Mouse (Mus musculus): ENCODE data around the gene Gm17324. TPM values are rescaled to one million over a fixed set of nuclear protein-coding genes. Genes with fewer than 3 reads are reported as not detected.
"Not testable (repeated sequence)": the region's sequence is repeated elsewhere in the genome, so short reads cannot be mapped to it uniquely, and the experiment has no call there.

The Gm17324 gene
- polyA plus RNA-seq, 1 experiment from 2014 or later = 0.43 TPM

- not testable (repeated sequence) for H3K9me3 ChIP-seq (replicated peaks); ATAC-seq (replicated peaks; ENCODE audit: insufficient number of reproducible peaks, insufficient read depth, low FRiP score, low read depth); H3K27me3 ChIP-seq
- H3K36me3 ChIP-seq = peaks cover 34% of the 10 kb centered on the region
- H3K9ac ChIP-seq = peak overlapping the region; percentile 99
- peak overlapping the region; percentile 67 for H3K4me2 ChIP-seq
- H3K27ac ChIP-seq = peak overlapping the region; percentile 99
- H3K4me3 ChIP-seq = peak overlapping the region; percentile 90
- H3K4me1 ChIP-seq (replicated peaks) = peaks cover 20% of the 10 kb centered on the region
- WGBS = under 1% methylated on average over 13 of the region's 13 CpGs
Measured at GRCm38 (mm10) chr9:78480227-78480626, 31.6 kb upstream of the Gm17324 start.

DNA sequence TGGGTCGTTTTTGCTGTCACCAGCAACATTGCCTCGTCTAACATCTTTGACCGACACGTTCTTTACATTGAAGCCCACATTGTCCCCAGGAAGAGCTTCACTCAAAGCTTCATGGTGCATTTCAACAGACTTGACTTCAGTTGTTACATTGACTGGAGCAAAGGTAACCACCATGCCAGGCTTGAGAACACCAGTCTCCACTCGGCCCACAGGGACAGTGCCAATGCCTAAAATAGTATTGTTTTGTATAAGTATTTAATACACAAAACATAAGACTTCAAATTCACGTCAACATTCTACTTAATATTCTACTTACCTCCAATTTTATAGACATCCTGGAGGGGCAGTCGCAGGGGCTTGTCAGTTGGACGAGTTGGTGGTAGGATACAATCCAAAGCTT lies 30.7 kb upstream of the Gm17324 start:
- Histone ChIP-seq H3K4me2 (peak overlapping the region; percentile 67), H3K4me1 (replicated peaks) (peaks cover 20% of the 10 kb centered on the region), H3K36me3 (peaks cover 39% of the 10 kb centered on the region), H3K27ac (peak overlapping the region; percentile 33; the same call in 1 of the 2 replicates), H3K9ac (0 out of 2 replicates have a peak overlapping the region, but pooled peaks have one; percentile 31), H3K4me3 (peak overlapping the region; percentile 90)
- H3K9me3 ChIP-seq (replicated peaks); ATAC-seq (replicated peaks; ENCODE audit: insufficient number of reproducible peaks, insufficient read depth, low FRiP score, low read depth); H3K27me3 ChIP-seq: not testable (repeated sequence)
- 19% methylated on average over 8 of the region's 8 CpGs for WGBS

- not testable (repeated sequence) for H3K9ac ChIP-seq; H3K4me3 ChIP-seq; H3K27me3 ChIP-seq; H3K4me2 ChIP-seq; ATAC-seq (replicated peaks; ENCODE audit: insufficient number of reproducible peaks, insufficient read depth, low FRiP score, low read depth); H3K9me3 ChIP-seq (replicated peaks)
- Histone ChIP-seq H3K27ac (peak overlapping the region; percentile 51), H3K36me3 (peaks cover 47% of the 10 kb centered on the region), H3K4me1 (replicated peaks) (peaks cover 20% of the 10 kb centered on the region)
- 70% methylated on average over 1 of the region's 1 CpGs for WGBS
Measured at GRCm38 (mm10) chr9:78478009-78478605, 29.5 kb upstream of the Gm17324 start.

DNA sequence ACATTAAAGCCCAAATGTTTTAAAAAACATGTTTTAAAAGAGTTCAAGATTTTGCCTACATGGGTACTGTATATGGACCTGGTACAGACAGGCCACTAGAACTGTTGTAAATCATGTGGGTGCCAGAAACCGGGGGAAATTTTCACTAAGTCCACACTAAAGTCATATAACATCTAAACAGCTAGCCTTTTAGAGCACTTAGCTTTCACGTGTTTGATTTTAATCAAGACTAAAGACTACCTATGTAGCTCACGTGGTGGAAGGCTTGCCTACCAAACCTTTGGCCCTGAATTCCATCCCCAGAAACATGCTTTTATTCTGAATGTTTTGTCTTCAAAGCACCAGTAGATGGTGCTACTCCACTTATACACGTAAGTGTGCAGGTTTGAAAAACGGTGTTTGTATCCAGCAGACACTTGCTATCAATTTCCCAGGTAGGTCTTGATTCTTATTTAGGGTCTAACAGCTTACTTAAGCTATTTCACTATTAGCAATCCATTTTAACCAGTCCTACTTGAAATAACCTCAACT lies 28.5 kb upstream of the Gm17324 start:
- 9% methylated on average over 5 of the region's 5 CpGs for WGBS
- H3K27ac ChIP-seq = peak overlapping the region; percentile 51

GRCm38 (mm10) chr9:78476531-78477020 lies 28.0 kb upstream of the Gm17324 start:
- Histone ChIP-seq H3K4me1 (replicated peaks) (peaks cover 14% of the 10 kb centered on the region), H3K4me2 (no peak overlapping the region), H3K27me3 (no peaks in the 10 kb centered on the region), H3K27ac (peak overlapping the region; percentile 51), H3K9me3 (replicated peaks) (no peaks in the 10 kb centered on the region), H3K36me3 (peaks cover 47% of the 10 kb centered on the region), H3K4me3 (no peak overlapping the region), H3K9ac (no peak overlapping the region)
- ATAC-seq (replicated peaks; ENCODE audit: insufficient number of reproducible peaks, insufficient read depth, low FRiP score, low read depth) = no peak
- WGBS = 18% methylated on average over 1 of the region's 1 CpGs

More for the DNA sequence above, 28.5 kb upstream of the Gm17324 start:
- Histone ChIP-seq H3K9ac (no peak overlapping the region), H3K9me3 (replicated peaks) (no peaks in the 10 kb centered on the region), H3K27me3 (no peaks in the 10 kb centered on the region), H3K4me1 (replicated peaks) (peaks cover 14% of the 10 kb centered on the region), H3K4me2 (no peak overlapping the region), H3K4me3 (no peak overlapping the region), H3K36me3 (peaks cover 47% of the 10 kb centered on the region)
- no peak for ATAC-seq (replicated peaks; ENCODE audit: insufficient number of reproducible peaks, insufficient read depth, low FRiP score, low read depth)

- no peak for ATAC-seq (replicated peaks; ENCODE audit: insufficient number of reproducible peaks, insufficient read depth, low FRiP score, low read depth)
- Histone ChIP-seq H3K27ac (no peak overlapping the region), H3K4me3 (no peak overlapping the region), H3K4me1 (replicated peaks) (peaks cover 14% of the 10 kb centered on the region), H3K4me2 (no peak overlapping the region), H3K36me3 (peaks cover 48% of the 10 kb centered on the region), H3K9me3 (replicated peaks) (no peaks in the 10 kb centered on the region), H3K27me3 (no peaks in the 10 kb centered on the region), H3K9ac (no peak overlapping the region)
- WGBS = 86% methylated on average over 4 of the region's 4 CpGs
Measured at GRCm38 (mm10) chr9:78475873-78476272, 27.3 kb upstream of the Gm17324 start.

GRCm38 (mm10) chr9:78475383-78475780 lies 26.8 kb upstream of the Gm17324 start:
- Histone ChIP-seq H3K4me2 (no peak overlapping the region), H3K9me3 (replicated peaks) (no peaks in the 10 kb centered on the region), H3K27me3 (no peaks in the 10 kb centered on the region), H3K4me1 (replicated peaks) (peaks cover 14% of the 10 kb centered on the region), H3K4me3 (no peak overlapping the region), H3K36me3 (peaks cover 53% of the 10 kb centered on the region), H3K9ac (no peak overlapping the region), H3K27ac (no peak overlapping the region)
- WGBS = 88% methylated on average over 2 of the region's 2 CpGs
- no peak for ATAC-seq (replicated peaks; ENCODE audit: insufficient number of reproducible peaks, insufficient read depth, low FRiP score, low read depth)

GRCm38 (mm10) chr9:78474771-78475382 lies 26.3 kb upstream of the Gm17324 start:
- Histone ChIP-seq H3K27me3 (no peaks in the 10 kb centered on the region), H3K9me3 (replicated peaks) (no peaks in the 10 kb centered on the region), H3K36me3 (peaks cover 54% of the 10 kb centered on the region), H3K27ac (no peak overlapping the region), H3K4me2 (no peak overlapping the region), H3K9ac (no peak overlapping the region), H3K4me1 (replicated peaks) (peaks cover 14% of the 10 kb centered on the region), H3K4me3 (no peak overlapping the region)
- no peak for ATAC-seq (replicated peaks; ENCODE audit: insufficient number of reproducible peaks, insufficient read depth, low FRiP score, low read depth)
- 80% methylated on average over 5 of the region's 5 CpGs for WGBS

GRCm38 (mm10) chr9:78474270-78474669 lies 25.7 kb upstream of the Gm17324 start:
- no peak overlapping the region for H3K4me2 ChIP-seq
- peaks cover 54% of the 10 kb centered on the region for H3K36me3 ChIP-seq
- no peaks in the 10 kb centered on the region for H3K27me3 ChIP-seq
- H3K27ac ChIP-seq = no peak overlapping the region
- H3K9me3 ChIP-seq (replicated peaks) = no peaks in the 10 kb centered on the region
- no peak overlapping the region for H3K9ac ChIP-seq
- WGBS = 80% methylated on average over 2 of the region's 2 CpGs
- H3K4me3 ChIP-seq = no peak overlapping the region
- peaks cover 10% of the 10 kb centered on the region for H3K4me1 ChIP-seq (replicated peaks)
- ATAC-seq (replicated peaks; ENCODE audit: insufficient number of reproducible peaks, insufficient read depth, low FRiP score, low read depth) = no peak

DNA sequence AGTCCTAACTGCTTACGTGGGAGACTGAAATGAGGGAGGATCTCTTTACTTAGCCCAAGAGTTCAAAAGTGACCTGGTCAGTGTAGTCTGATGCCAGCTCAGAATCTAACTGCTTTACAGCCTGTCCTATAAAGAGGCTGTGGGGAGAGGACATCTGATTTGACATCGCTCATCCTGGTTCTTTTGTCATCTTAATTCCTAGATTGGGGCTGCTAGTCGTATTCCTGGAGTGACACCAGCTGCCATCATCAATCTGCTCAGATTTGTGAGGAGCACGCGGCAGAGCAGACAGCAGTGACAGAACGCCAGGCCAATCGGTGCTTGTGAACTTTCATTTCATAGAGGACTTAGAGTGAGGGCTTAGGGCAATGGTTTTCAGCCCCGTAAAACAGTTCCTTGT lies 25.0 kb upstream of the Gm17324 start:
- H3K4me1 ChIP-seq (replicated peaks) = peaks cover 5% of the 10 kb centered on the region; the same call in 1 of the 2 replicates
- no peak overlapping the region for H3K4me2 ChIP-seq
- no peaks in the 10 kb centered on the region for H3K9me3 ChIP-seq (replicated peaks)
- H3K27me3 ChIP-seq = no peaks in the 10 kb centered on the region
- 85% methylated on average over 8 of the region's 8 CpGs for WGBS
- no peak overlapping the region for H3K9ac ChIP-seq
- no peak overlapping the region for H3K27ac ChIP-seq
- no peak overlapping the region for H3K4me3 ChIP-seq
- no peak for ATAC-seq (replicated peaks; ENCODE audit: insufficient number of reproducible peaks, insufficient read depth, low FRiP score, low read depth)
- peaks cover 55% of the 10 kb centered on the region for H3K36me3 ChIP-seq

DNA sequence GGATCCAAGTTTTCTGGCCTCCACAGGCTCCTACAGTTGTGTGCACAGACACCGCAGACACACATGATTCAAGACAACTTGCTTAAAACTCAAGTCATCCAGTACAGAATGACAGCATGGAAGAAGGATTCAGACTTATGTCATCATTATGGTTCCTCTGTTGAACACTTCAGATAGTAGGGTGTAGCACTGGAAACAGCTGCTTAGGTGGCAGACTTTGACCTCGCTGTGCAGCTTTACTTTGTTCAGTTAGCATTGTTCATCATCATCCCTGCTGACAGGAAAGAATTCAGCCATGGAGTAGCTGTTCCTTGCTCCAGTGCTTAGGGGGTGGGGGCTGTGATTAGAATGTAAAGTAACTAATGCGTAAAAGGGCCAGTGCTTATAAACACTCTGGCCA lies 17.1 kb upstream of the Gm17324 start:
- WGBS = 76% methylated on average over 3 of the region's 3 CpGs
- no peak overlapping the region for H3K4me2 ChIP-seq
- H3K4me3 ChIP-seq = no peak overlapping the region
- H3K9ac ChIP-seq = no peak overlapping the region
- H3K36me3 ChIP-seq = peaks cover 75% of the 10 kb centered on the region
- no peaks in the 10 kb centered on the region for H3K9me3 ChIP-seq (replicated peaks)
- H3K4me1 ChIP-seq (replicated peaks) = no peaks in the 10 kb centered on the region
- ATAC-seq (replicated peaks; ENCODE audit: insufficient number of reproducible peaks, insufficient read depth, low FRiP score, low read depth) = no peak
- H3K27me3 ChIP-seq = no peaks in the 10 kb centered on the region
- H3K27ac ChIP-seq = no peak overlapping the region

Measured in heart, embryonic 15.5 days (tissue).